Comparison of ENCODE assay signal across 1 mouse cellular context in the genomic region with DNA sequence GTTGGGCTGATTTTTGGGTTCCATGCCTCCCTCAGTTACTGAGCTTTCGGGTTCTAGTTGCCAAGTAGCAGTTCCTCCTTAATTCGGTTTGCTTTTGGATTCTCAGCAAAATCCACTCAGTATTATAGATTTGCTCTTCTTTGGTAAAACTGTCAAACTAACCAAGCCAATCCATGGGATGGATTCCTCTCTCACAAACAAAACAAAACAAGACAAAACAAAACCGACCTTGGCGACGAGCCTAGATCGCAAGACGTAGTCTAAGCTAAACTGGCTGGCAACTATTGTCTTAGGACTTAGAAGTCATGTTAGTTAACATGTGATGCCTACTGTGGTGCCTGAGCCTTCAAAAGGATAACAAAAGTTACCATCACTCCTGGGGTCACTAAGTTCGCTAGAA.
TF ChIP-seq lines count a peak whose summit lies in the region.

No protein-coding gene starts in this region.

TF ChIP-seq in CH12.LX, 34 proteins besides CTCF, POLR2A, EP300 and RAD21:
- no peak for TF ChIP-seq JUN (IDR thresholded peaks at IDR 0.05; ENCODE audit: insufficient read depth, low read depth, low read length)
- no peak for TF ChIP-seq ZMIZ1 (IDR thresholded peaks at IDR 0.05; ENCODE audit: low read depth, low read length)
- no peak for TF ChIP-seq ETS1 (conservative IDR thresholded peaks at IDR 0.05; ENCODE audit: low read depth, low read length)
- no peak for TF ChIP-seq TCF12 (IDR thresholded peaks at IDR 0.05; ENCODE audit: low read depth, low read length)
- no peak for TF ChIP-seq MAZ (IDR thresholded peaks at IDR 0.05; ENCODE audit: low read depth, low read length)
- TF ChIP-seq SMC3 (IDR thresholded peaks at IDR 0.05; ENCODE audit: low read depth, low read length): no peak
- no peak for TF ChIP-seq CHD2 (IDR thresholded peaks at IDR 0.05; ENCODE audit: low read length)
- no peak for TF ChIP-seq CHD1 (IDR thresholded peaks at IDR 0.05; ENCODE audit: low read depth, low read length)
- TF ChIP-seq HCFC1 (IDR thresholded peaks at IDR 0.05; ENCODE audit: low read depth, low read length): no peak
- TF ChIP-seq IRF4 (IDR thresholded peaks at IDR 0.05; ENCODE audit: low read depth, low read length): no peak
- no peak for TF ChIP-seq MEF2A (IDR thresholded peaks at IDR 0.05; ENCODE audit: borderline replicate concordance, low read depth, low read length)
- no peak for TF ChIP-seq USF2 (conservative IDR thresholded peaks at IDR 0.05; ENCODE audit: low read depth, low read length)
